Mouse (Mus musculus): Measurements from ENCODE around the gene Pde10a. TPM values are rescaled to one million over a fixed set of nuclear protein-coding genes. Genes with fewer than 3 reads are reported as not detected.

Pde10a gene
- polyA plus RNA-seq, 1 experiment from 2014 or later = 1.7 TPM

DNA sequence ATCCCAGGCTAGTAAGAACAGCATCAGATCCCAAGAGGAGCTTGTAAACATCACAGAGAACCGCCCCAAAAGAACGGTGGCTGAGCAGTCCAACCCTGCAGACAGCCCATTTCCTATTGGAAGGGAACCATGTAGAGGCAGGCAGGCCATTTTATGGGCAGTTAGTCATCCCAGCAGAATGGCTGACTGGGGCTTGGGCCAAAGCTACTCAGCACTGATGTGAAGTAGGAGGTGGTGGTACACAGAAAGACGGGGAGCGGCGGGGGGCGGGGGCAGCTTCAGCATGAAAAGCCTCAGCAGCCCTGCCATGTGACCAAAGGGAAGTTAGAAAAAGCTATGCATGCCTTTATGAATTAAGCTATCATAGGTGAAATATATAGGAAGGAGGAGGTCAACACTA, 252.5 kb downstream of the Pde10a start:
- H3K4me3 ChIP-seq = no peak overlapping the region
- no peak overlapping the region for H3K27ac ChIP-seq
- no peaks in the 10 kb centered on the region for H3K36me3 ChIP-seq
- no peaks in the 10 kb centered on the region for H3K4me1 ChIP-seq
- H3K4me2 ChIP-seq = no peak overlapping the region
- 75% methylated on average over 6 of the region's 6 CpGs for WGBS (ENCODE audit: insufficient replicate concordance)
- no peak for ATAC-seq
- H3K9ac ChIP-seq = no peak overlapping the region
- H3K27me3 ChIP-seq (replicated peaks) = no peaks in the 10 kb centered on the region
- no peaks in the 10 kb centered on the region for H3K9me3 ChIP-seq (replicated peaks)

DNA sequence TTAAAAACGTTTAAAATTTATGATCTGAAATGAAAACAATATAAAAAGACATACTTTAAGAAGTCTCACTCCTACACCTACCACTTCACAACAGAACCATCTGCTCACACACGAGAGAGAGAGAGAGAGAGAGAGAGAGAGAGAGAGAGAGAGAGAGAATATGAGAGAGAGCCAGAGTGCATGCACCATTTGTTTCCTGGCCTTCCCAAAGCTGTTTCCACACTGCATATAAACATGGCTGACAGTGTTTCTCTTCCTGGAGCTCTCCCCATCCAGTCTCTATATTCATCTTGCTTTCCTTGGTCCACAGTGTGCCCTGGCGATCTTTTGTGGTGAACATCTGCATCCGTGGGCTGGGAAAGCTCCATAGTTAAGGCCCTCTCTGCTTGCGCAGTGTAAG, 253.7 kb downstream of the Pde10a start:
- Histone ChIP-seq H3K27ac (no peak overlapping the region), H3K4me2 (no peak overlapping the region), H3K9me3 (replicated peaks) (no peaks in the 10 kb centered on the region), H3K36me3 (no peaks in the 10 kb centered on the region), H3K4me3 (no peak overlapping the region), H3K9ac (no peak overlapping the region), H3K27me3 (replicated peaks) (no peaks in the 10 kb centered on the region), H3K4me1 (no peaks in the 10 kb centered on the region)
- WGBS (ENCODE audit: insufficient replicate concordance) = 45% methylated on average over 5 of the region's 5 CpGs
- ATAC-seq = no peak

GRCm38 (mm10) chr17:8780484-8780883, 255.3 kb downstream of the Pde10a start:
- WGBS (ENCODE audit: insufficient replicate concordance) = 63% methylated on average over 4 of the region's 4 CpGs
- Histone ChIP-seq H3K27ac (no peak overlapping the region), H3K36me3 (no peaks in the 10 kb centered on the region), H3K4me1 (no peaks in the 10 kb centered on the region), H3K9me3 (replicated peaks) (no peaks in the 10 kb centered on the region), H3K4me3 (no peak overlapping the region), H3K9ac (no peak overlapping the region), H3K27me3 (replicated peaks) (no peaks in the 10 kb centered on the region), H3K4me2 (no peak overlapping the region)
- no peak for ATAC-seq

DNA sequence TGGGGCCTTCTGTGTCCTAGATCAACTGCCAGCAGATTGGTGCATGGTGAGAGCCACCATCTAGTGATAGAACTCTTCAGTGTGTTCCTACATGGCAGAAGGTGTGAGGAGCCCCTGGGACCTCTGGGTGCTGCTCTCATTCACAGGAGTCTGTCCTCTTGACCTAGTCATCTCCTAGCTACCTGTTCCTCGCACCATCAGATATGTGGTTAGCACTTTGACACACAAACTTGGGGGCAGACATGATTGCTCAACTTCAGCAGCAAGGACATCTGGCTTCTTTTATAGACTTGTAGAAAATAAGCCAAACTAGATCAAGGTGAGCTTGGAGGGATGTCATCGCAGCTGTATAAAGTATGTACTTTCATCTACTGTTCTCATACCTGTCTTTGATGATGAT, 255.9 kb downstream of the Pde10a start:
- no peak overlapping the region for H3K9ac ChIP-seq
- no peaks in the 10 kb centered on the region for H3K9me3 ChIP-seq (replicated peaks)
- no peak overlapping the region for H3K27ac ChIP-seq
- no peak for ATAC-seq
- 68% methylated on average over 2 of the region's 2 CpGs for WGBS (ENCODE audit: insufficient replicate concordance)
- no peak overlapping the region for H3K4me3 ChIP-seq
- H3K36me3 ChIP-seq = no peaks in the 10 kb centered on the region
- no peak overlapping the region for H3K4me2 ChIP-seq
- H3K4me1 ChIP-seq = no peaks in the 10 kb centered on the region
- H3K27me3 ChIP-seq (replicated peaks) = no peaks in the 10 kb centered on the region

GRCm38 (mm10) chr17:8781576-8781975, 256.4 kb downstream of the Pde10a start:
- WGBS (ENCODE audit: insufficient replicate concordance) = 46% methylated on average over 1 of the region's 1 CpGs
- Histone ChIP-seq H3K4me2 (no peak overlapping the region), H3K27ac (no peak overlapping the region), H3K4me3 (no peak overlapping the region), H3K4me1 (no peaks in the 10 kb centered on the region), H3K36me3 (no peaks in the 10 kb centered on the region), H3K9me3 (replicated peaks) (no peaks in the 10 kb centered on the region), H3K9ac (no peak overlapping the region), H3K27me3 (replicated peaks) (no peaks in the 10 kb centered on the region)
- ATAC-seq = no peak

DNA sequence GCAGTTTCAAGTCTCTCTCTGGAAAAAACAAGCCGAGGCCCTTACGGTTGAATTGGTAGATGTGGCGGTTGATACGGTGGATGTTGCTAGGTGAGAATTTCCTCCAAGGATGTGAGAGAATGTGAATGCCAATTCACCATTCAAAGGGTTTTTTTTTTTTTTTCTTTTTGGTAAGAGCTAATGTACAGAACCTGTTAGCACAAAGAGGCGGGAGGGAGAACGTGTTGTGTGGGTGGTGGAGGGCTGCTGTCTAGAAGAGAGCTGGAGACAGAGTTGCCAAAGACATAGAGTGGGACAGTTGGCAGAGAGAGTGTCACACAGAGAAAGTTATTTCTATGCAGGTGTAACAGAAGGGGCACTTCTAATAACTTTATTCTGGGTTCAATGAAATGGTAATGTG, 260.7 kb downstream of the Pde10a start:
- Histone ChIP-seq H3K4me2 (no peak overlapping the region), H3K27me3 (replicated peaks) (peaks cover 3% of the 10 kb centered on the region; the same call in 1 of the 2 replicates)
- 77% methylated on average over 6 of the region's 6 CpGs for WGBS (ENCODE audit: insufficient replicate concordance)

DNA sequence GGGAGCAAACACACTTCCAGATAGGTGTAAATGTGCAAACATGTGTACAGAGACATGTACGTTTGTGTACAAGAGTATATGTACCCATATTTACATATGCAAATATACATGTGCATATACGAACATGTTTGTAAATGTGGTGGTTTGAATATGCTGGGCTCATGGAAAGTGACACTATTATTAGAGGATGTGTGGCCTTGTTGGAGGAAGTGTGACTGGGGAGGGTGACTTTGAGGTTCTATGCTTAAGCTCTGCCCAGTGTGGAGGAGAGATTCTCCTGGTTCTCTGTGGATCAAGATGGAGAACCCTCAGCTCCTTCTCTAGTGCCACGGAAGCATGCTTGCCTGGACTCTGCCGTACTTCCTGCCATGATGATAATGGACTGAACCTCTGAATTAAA, 261.3 kb downstream of the Pde10a start:
- Histone ChIP-seq H3K4me1 (no peaks in the 10 kb centered on the region), H3K4me2 (no peak overlapping the region), H3K36me3 (no peaks in the 10 kb centered on the region), H3K9ac (no peak overlapping the region), H3K9me3 (replicated peaks) (no peaks in the 10 kb centered on the region), H3K4me3 (no peak overlapping the region), H3K27ac (no peak overlapping the region), H3K27me3 (replicated peaks) (peaks cover 6% of the 10 kb centered on the region; the same call in 1 of the 2 replicates)
- no peak for ATAC-seq
- 67% methylated on average over 4 of the region's 4 CpGs for WGBS (ENCODE audit: insufficient replicate concordance)

More for the DNA sequence above, 260.7 kb downstream of the Pde10a start:
- Histone ChIP-seq H3K36me3 (no peaks in the 10 kb centered on the region), H3K4me1 (no peaks in the 10 kb centered on the region), H3K9ac (no peak overlapping the region), H3K27ac (no peak overlapping the region), H3K4me3 (no peak overlapping the region), H3K9me3 (replicated peaks) (no peaks in the 10 kb centered on the region)
- no peak for ATAC-seq

DNA sequence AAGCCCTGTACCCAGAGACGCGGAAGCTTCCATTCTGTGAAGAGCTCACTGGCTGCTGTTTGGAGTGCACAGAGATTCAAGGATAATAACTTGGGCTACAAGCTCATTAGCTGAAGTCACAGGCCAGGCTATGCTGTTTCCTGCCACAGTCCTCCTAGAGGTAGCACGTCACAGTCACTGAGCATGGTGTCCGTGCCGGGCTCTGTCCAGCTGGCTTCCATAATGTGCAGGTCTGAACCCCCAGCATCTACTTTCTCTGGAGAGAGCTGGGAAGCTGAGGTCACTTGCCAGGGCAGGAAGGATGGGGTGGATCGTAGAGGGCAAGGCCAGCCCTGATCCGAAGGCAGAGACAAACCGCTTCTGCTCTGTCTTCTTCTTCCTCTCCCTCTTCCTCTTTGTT, 262.6 kb downstream of the Pde10a start:
- H3K4me1 ChIP-seq = no peaks in the 10 kb centered on the region
- peaks cover 13% of the 10 kb centered on the region for H3K27me3 ChIP-seq (replicated peaks)
- no peak for ATAC-seq
- no peak overlapping the region for H3K4me3 ChIP-seq
- no peaks in the 10 kb centered on the region for H3K36me3 ChIP-seq
- no peak overlapping the region for H3K27ac ChIP-seq
- no peak overlapping the region for H3K9ac ChIP-seq
- 54% methylated on average over 8 of the region's 8 CpGs for WGBS (ENCODE audit: insufficient replicate concordance)
- no peak overlapping the region for H3K4me2 ChIP-seq
- H3K9me3 ChIP-seq (replicated peaks) = no peaks in the 10 kb centered on the region

GRCm38 (mm10) chr17:8791561-8791960, 266.4 kb downstream of the Pde10a start:
- no peak overlapping the region for H3K9ac ChIP-seq

DNA sequence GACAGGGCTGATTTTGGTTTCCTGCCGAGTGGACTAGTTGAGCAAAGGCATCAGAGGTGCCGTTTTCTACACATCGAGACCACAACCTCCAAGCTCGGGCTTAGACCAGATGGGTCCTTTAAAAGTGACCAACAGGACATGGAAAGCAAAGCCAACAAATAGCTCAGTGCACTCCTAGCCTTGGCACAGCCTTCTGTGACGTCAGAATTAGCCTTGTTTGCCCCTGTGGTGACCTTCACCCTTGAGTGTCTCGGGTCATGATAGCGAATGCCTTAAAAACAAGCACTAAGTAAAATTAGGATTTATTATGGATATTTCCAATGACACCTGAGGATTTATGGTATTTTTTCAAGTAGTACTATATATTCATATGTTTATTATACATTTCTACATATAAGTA, 267.4 kb downstream of the Pde10a start:
- WGBS (ENCODE audit: insufficient replicate concordance) = 62% methylated on average over 7 of the region's 7 CpGs
- ATAC-seq = no peak
- H3K9ac ChIP-seq = no peak overlapping the region

More at GRCm38 (mm10) chr17:8791561-8791960, 266.4 kb downstream of the Pde10a start:
- Histone ChIP-seq H3K9me3 (replicated peaks) (no peaks in the 10 kb centered on the region), H3K27me3 (replicated peaks) (peaks cover 24% of the 10 kb centered on the region), H3K4me1 (no peaks in the 10 kb centered on the region), H3K4me3 (no peak overlapping the region), H3K4me2 (no peak overlapping the region), H3K27ac (no peak overlapping the region), H3K36me3 (no peaks in the 10 kb centered on the region)
- 64% methylated on average over 4 of the region's 4 CpGs for WGBS (ENCODE audit: insufficient replicate concordance)
- no peak for ATAC-seq

GRCm38 (mm10) chr17:8797624-8798023, 272.5 kb downstream of the Pde10a start:
- Histone ChIP-seq H3K4me2 (no peak overlapping the region), H3K27ac (no peak overlapping the region), H3K4me3 (no peak overlapping the region), H3K9me3 (replicated peaks) (no peaks in the 10 kb centered on the region), H3K27me3 (replicated peaks) (peaks cover 61% of the 10 kb centered on the region), H3K9ac (no peak overlapping the region), H3K36me3 (no peaks in the 10 kb centered on the region), H3K4me1 (peaks cover 23% of the 10 kb centered on the region)
- WGBS (ENCODE audit: insufficient replicate concordance) = 3% methylated on average over 2 of the region's 2 CpGs
- ATAC-seq = no peak

More for the DNA sequence above, 267.4 kb downstream of the Pde10a start:
- no peak overlapping the region for H3K4me2 ChIP-seq
- no peak overlapping the region for H3K4me3 ChIP-seq
- H3K9me3 ChIP-seq (replicated peaks) = no peaks in the 10 kb centered on the region
- no peak overlapping the region for H3K27ac ChIP-seq
- peaks cover 3% of the 10 kb centered on the region; the same call in 1 of the 2 replicates for H3K4me1 ChIP-seq
- peaks cover 26% of the 10 kb centered on the region for H3K27me3 ChIP-seq (replicated peaks)
- no peaks in the 10 kb centered on the region for H3K36me3 ChIP-seq

DNA sequence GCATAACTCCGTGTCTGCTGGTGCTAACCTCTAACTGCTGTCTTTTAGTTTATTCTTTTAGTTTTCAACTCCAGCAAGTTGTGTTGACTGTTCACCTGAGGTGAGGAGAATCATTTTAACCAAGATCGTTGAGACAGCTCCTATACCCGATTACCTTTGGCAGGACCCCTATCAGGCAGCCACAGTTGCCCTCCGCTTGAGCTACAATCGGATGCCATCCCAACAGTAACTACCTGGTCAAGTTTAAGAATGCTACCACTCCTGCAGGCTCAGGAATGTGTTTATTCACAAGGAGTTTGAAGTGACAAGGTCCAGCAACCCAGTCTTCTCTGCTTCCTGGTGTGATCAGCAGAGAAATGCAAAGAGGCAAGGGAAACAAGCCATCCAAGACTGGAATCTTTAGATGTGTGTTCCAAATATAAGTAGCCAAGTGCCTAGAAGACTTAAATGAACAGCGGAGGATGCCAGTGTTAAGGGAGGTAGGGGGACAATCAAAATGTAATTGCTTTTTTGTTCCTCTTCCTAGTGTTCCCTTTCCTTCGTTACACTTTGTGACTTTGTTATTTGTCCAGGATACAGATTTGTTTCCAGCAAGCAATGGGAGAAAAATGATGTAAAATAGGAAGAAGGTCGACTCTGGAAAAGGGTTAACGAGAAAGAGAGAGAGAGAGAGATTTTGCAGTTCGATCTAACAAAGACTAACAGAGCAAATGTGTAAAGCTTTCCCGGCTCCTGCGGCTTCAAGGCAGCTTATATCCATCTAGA, 273.5 kb downstream of the Pde10a start:
- H3K9me3 ChIP-seq (replicated peaks) = no peaks in the 10 kb centered on the region
- 2% methylated on average over 12 of the region's 12 CpGs for WGBS (ENCODE audit: insufficient replicate concordance)
- no peak overlapping the region for H3K4me2 ChIP-seq
- H3K4me1 ChIP-seq = peaks cover 23% of the 10 kb centered on the region
- H3K9ac ChIP-seq = no peak overlapping the region
- H3K27me3 ChIP-seq (replicated peaks) = peaks cover 69% of the 10 kb centered on the region
- H3K36me3 ChIP-seq = no peaks in the 10 kb centered on the region
- ATAC-seq = no peak
- H3K4me3 ChIP-seq = no peak overlapping the region
- H3K27ac ChIP-seq = no peak overlapping the region
